Mouse (Mus musculus) spleen, adult 2 months (tissue): ENCODE measurements around the gene Kbtbd8.

Experiments used
- CTCF ChIP-seq: fragments of 200-500 bp; IDR thresholded peaks from 2 replicates; pipeline ENCODE4 v1.5.1; 2011; ENCODE audit warnings: mild to moderate bottlenecking, inconsistent platforms; ENCODE audit not compliant: insufficient read depth, insufficient read length, insufficient replicate concordance; ENCODE audit errors: extremely low read depth
- POLR2A ChIP-seq: fragments of 200-500 bp; IDR thresholded peaks from 2 replicates; pipeline ENCODE4 v1.6.1; 2011; ENCODE audit warnings: low read depth, low read length, inconsistent platforms

- TF ChIP-seq CTCF, result no peak
- TF ChIP-seq POLR2A, result no peak
Observed at GRCm38 (mm10) chr6:95085276-95085675, 31.8 kb upstream of the Kbtbd8 start.
